Mouse (Mus musculus): ENCODE data around the gene St3gal2. TPM values are rescaled to one million over a fixed set of nuclear protein-coding genes. Genes with fewer than 3 reads are reported as not detected.
A peak's percentile ranks its signal among the peaks of the same experiment; 100 is the strongest.

Gene St3gal2
- polyA plus RNA-seq, 1 experiment from 2014 or later, result 40.3 TPM

GRCm38 (mm10) chr8:110932444-110932843, 12.7 kb downstream of the St3gal2 start:
- ATAC-seq, result no peak
- Histone ChIP-seq H3K4me3 (peak overlapping the region; percentile 24; the same call in 1 of the 2 replicates), H3K36me3 (peaks cover 49% of the 10 kb centered on the region), H3K27me3 (replicated peaks) (no peaks in the 10 kb centered on the region), H3K9me3 (replicated peaks) (no peaks in the 10 kb centered on the region), H3K9ac (peak overlapping the region; percentile 63; the same call in 1 of the 2 replicates), H3K4me2 (peak overlapping the region; percentile 73), H3K4me1 (peaks cover 100% of the 10 kb centered on the region), H3K27ac (peak overlapping the region; percentile 96)
- WGBS (ENCODE audit: insufficient replicate concordance), result 45% methylated on average over 3 of the region's 3 CpGs

GRCm38 (mm10) chr8:110933272-110933671, 13.6 kb downstream of the St3gal2 start:
- Histone ChIP-seq H3K36me3 (peaks cover 52% of the 10 kb centered on the region), H3K4me3 (peak overlapping the region; percentile 14), H3K4me1 (peaks cover 100% of the 10 kb centered on the region), H3K4me2 (peak overlapping the region; percentile 73), H3K9ac (peak overlapping the region; percentile 63), H3K9me3 (replicated peaks) (no peaks in the 10 kb centered on the region), H3K27me3 (replicated peaks) (no peaks in the 10 kb centered on the region), H3K27ac (peak overlapping the region; percentile 96)
- ATAC-seq, result peak; percentile 74
- WGBS (ENCODE audit: insufficient replicate concordance), result 26% methylated on average over 2 of the region's 2 CpGs

GRCm38 (mm10) chr8:110936217-110936616, 16.5 kb downstream of the St3gal2 start:
- Histone ChIP-seq H3K36me3 (peaks cover 57% of the 10 kb centered on the region), H3K27me3 (replicated peaks) (no peaks in the 10 kb centered on the region), H3K4me3 (no peak overlapping the region), H3K9ac (no peak overlapping the region), H3K4me1 (peaks cover 98% of the 10 kb centered on the region), H3K4me2 (no peak overlapping the region), H3K9me3 (replicated peaks) (no peaks in the 10 kb centered on the region), H3K27ac (no peak overlapping the region)
- WGBS (ENCODE audit: insufficient replicate concordance), result 88% methylated on average over 12 of the region's 12 CpGs
- ATAC-seq, result no peak

GRCm38 (mm10) chr8:110938882-110939589, 19.3 kb downstream of the St3gal2 start:
- ATAC-seq, result peak; percentile 21; the same call in 1 of the 2 replicates
- whole genome bisulfite sequencing (ENCODE audit: insufficient replicate concordance), result 26% methylated on average over 6 of the region's 6 CpGs

GRCm38 (mm10) chr8:110940682-110941452, 21.1 kb downstream of the St3gal2 start:
- H3K4me2 ChIP-seq, result no peak overlapping the region
- H3K9me3 ChIP-seq (replicated peaks), result no peaks in the 10 kb centered on the region
- ATAC-seq, result no peak
- H3K9ac ChIP-seq, result no peak overlapping the region
- H3K36me3 ChIP-seq, result peaks cover 57% of the 10 kb centered on the region
- 69% methylated on average over 15 of the region's 15 CpGs for WGBS (ENCODE audit: insufficient replicate concordance)
- no peaks in the 10 kb centered on the region for H3K27me3 ChIP-seq (replicated peaks)
- peaks cover 88% of the 10 kb centered on the region for H3K4me1 ChIP-seq
- H3K27ac ChIP-seq, result 0 out of 2 replicates have a peak overlapping the region, but pooled peaks have one; percentile 33
- no peak overlapping the region for H3K4me3 ChIP-seq

More at GRCm38 (mm10) chr8:110938882-110939589, 19.3 kb downstream of the St3gal2 start:
- Histone ChIP-seq H3K4me3 (no peak overlapping the region), H3K4me1 (peaks cover 88% of the 10 kb centered on the region), H3K36me3 (peaks cover 66% of the 10 kb centered on the region), H3K4me2 (no peak overlapping the region), H3K27ac (peak overlapping the region; percentile 15; the same call in 1 of the 2 replicates), H3K9ac (peak overlapping the region; percentile 2; the same call in 1 of the 2 replicates), H3K27me3 (replicated peaks) (no peaks in the 10 kb centered on the region), H3K9me3 (replicated peaks) (no peaks in the 10 kb centered on the region)

- peak overlapping the region; percentile 33; the same call in 1 of the 2 replicates for H3K27ac ChIP-seq
- WGBS (ENCODE audit: insufficient replicate concordance), result 66% methylated on average over 10 of the region's 10 CpGs
- peaks cover 88% of the 10 kb centered on the region for H3K4me1 ChIP-seq
- H3K27me3 ChIP-seq (replicated peaks), result no peaks in the 10 kb centered on the region
- H3K9me3 ChIP-seq (replicated peaks), result no peaks in the 10 kb centered on the region
- no peak for ATAC-seq
- H3K4me2 ChIP-seq, result no peak overlapping the region
- no peak overlapping the region for H3K4me3 ChIP-seq
- H3K9ac ChIP-seq, result no peak overlapping the region
- peaks cover 61% of the 10 kb centered on the region for H3K36me3 ChIP-seq
Measured at GRCm38 (mm10) chr8:110941453-110941948, 21.8 kb downstream of the St3gal2 start.

- Histone ChIP-seq H3K27ac (no peak overlapping the region), H3K9ac (no peak overlapping the region), H3K4me1 (peaks cover 70% of the 10 kb centered on the region), H3K27me3 (replicated peaks) (no peaks in the 10 kb centered on the region), H3K4me3 (no peak overlapping the region), H3K4me2 (no peak overlapping the region), H3K36me3 (peaks cover 55% of the 10 kb centered on the region), H3K9me3 (replicated peaks) (no peaks in the 10 kb centered on the region)
- ATAC-seq, result no peak
- WGBS (ENCODE audit: insufficient replicate concordance), result 47% methylated on average over 7 of the region's 7 CpGs
Measured at GRCm38 (mm10) chr8:110944276-110944876, 24.7 kb downstream of the St3gal2 start.

GRCm38 (mm10) chr8:110945716-110946115, 26.0 kb downstream of the St3gal2 start:
- Histone ChIP-seq H3K9ac (no peak overlapping the region), H3K4me2 (no peak overlapping the region), H3K9me3 (replicated peaks) (no peaks in the 10 kb centered on the region), H3K4me3 (no peak overlapping the region), H3K27me3 (replicated peaks) (no peaks in the 10 kb centered on the region), H3K36me3 (peaks cover 55% of the 10 kb centered on the region), H3K4me1 (peaks cover 63% of the 10 kb centered on the region), H3K27ac (no peak overlapping the region)
- no peak for ATAC-seq
- 35% methylated on average over 4 of the region's 4 CpGs for WGBS (ENCODE audit: insufficient replicate concordance)

GRCm38 (mm10) chr8:110950065-110950484, 30.4 kb downstream of the St3gal2 start:
- 70% methylated on average over 17 of the region's 17 CpGs for WGBS (ENCODE audit: insufficient replicate concordance)
- Histone ChIP-seq H3K4me2 (no peak overlapping the region), H3K9ac (no peak overlapping the region), H3K9me3 (replicated peaks) (no peaks in the 10 kb centered on the region), H3K27me3 (replicated peaks) (no peaks in the 10 kb centered on the region), H3K4me1 (peaks cover 39% of the 10 kb centered on the region), H3K4me3 (no peak overlapping the region), H3K27ac (no peak overlapping the region), H3K36me3 (peaks cover 70% of the 10 kb centered on the region)
- no peak for ATAC-seq

GRCm38 (mm10) chr8:110954776-110955175, 35.1 kb downstream of the St3gal2 start:
- Histone ChIP-seq H3K4me3 (no peak overlapping the region), H3K36me3 (peaks cover 94% of the 10 kb centered on the region), H3K9ac (no peak overlapping the region), H3K4me1 (peaks cover 20% of the 10 kb centered on the region), H3K9me3 (replicated peaks) (no peaks in the 10 kb centered on the region), H3K27ac (no peak overlapping the region), H3K4me2 (no peak overlapping the region), H3K27me3 (replicated peaks) (no peaks in the 10 kb centered on the region)
- ATAC-seq, result no peak
- WGBS (ENCODE audit: insufficient replicate concordance), result 50% methylated on average over 8 of the region's 8 CpGs

GRCm38 (mm10) chr8:110956619-110957450, 37.1 kb downstream of the St3gal2 start:
- H3K4me1 ChIP-seq, result peaks cover 11% of the 10 kb centered on the region; the same call in 1 of the 2 replicates
- 91% methylated on average over 15 of the region's 15 CpGs for WGBS (ENCODE audit: insufficient replicate concordance)
- H3K36me3 ChIP-seq, result peaks cover 96% of the 10 kb centered on the region
- H3K27me3 ChIP-seq (replicated peaks), result no peaks in the 10 kb centered on the region
- no peak overlapping the region for H3K4me3 ChIP-seq
- H3K4me2 ChIP-seq, result no peak overlapping the region
- no peak for ATAC-seq
- no peak overlapping the region for H3K27ac ChIP-seq
- H3K9me3 ChIP-seq (replicated peaks), result no peaks in the 10 kb centered on the region
- H3K9ac ChIP-seq, result no peak overlapping the region
